Mouse (Mus musculus) limb, embryonic 12.5 days (tissue): Measurements from ENCODE around the gene Zbp1. TPM values are rescaled to one million over a fixed set of nuclear protein-coding genes. Genes with fewer than 3 reads are reported as not detected.
A peak's percentile ranks its signal among the peaks of the same experiment; 100 is the strongest.

Experiments used
- ATAC-seq: fragments of 200-750 bp; cut with Nextera tagmentation; 2 replicates; pipeline ENCODE4 v1.8.0; 2017; ENCODE audit warnings: low read depth, moderate TSS enrichment; ENCODE audit not compliant: insufficient number of reproducible peaks, insufficient read depth, low FRiP score, low TSS enrichment
- H3K27ac ChIP-seq: fragments of 300-500 bp; sonication (generic); 2 replicates; pipeline ENCODE4 v1.5.1; 2016; ENCODE audit warnings: mild to moderate bottlenecking, moderate library complexity
- H3K27me3 ChIP-seq: fragments of 300-500 bp; sonication (generic); 2 replicates; pipeline ENCODE4 v1.6.1; 2016; ENCODE audit warnings: mild to moderate bottlenecking, moderate library complexity
- H3K36me3 ChIP-seq: fragments of 300-500 bp; sonication (generic); 2 replicates; pipeline ENCODE4 v1.6.1; 2016; ENCODE audit warnings: mild to moderate bottlenecking, moderate library complexity
- H3K4me1 ChIP-seq: fragments of 300-500 bp; sonication (generic); replicated peaks from 2 replicates; pipeline ENCODE4 v1.6.1; 2016
- H3K4me2 ChIP-seq: fragments of 300-500 bp; sonication (generic); 2 replicates; pipeline ENCODE4 v1.6.1; 2016; ENCODE audit warnings: mild to moderate bottlenecking, moderate library complexity
- H3K4me3 ChIP-seq: fragments of 300-500 bp; sonication (generic); replicated peaks from 2 replicates; pipeline ENCODE4 v1.5.1; 2016; ENCODE audit warnings: mild to moderate bottlenecking
- H3K9ac ChIP-seq: fragments of 300-500 bp; sonication (generic); replicated peaks from 2 replicates; pipeline ENCODE4 v1.6.1; 2016; ENCODE audit warnings: mild to moderate bottlenecking, moderate library complexity
- H3K9me3 ChIP-seq: fragments of 300-500 bp; sonication (generic); 2 replicates; pipeline ENCODE4 v1.6.1; 2016; ENCODE audit warnings: mild to moderate bottlenecking, moderate library complexity
- WGBS: fragments of 180-500 bp; shearing (Covaris S2); methylation state at CpG from one replicate; pipeline ENCODE4 v1.1.7; 2016; 5-methylcytosine and 5-hydroxymethylcytosine counted together
- polyA plus RNA-seq: library from polyadenylated mRNA; unstranded; fragments of >200 nt; fragmentation: Nextera tagmentation; extraction: Ambion mirVana; gene quantifications from 2 replicates; pipeline ENCODE4 v1.2.1, GENCODE M21; 2016

Zbp1 gene
- polyA plus RNA-seq, 1 experiment from 2014 or later: not detected

- WGBS: 60% methylated on average over 11 of the region's 11 CpGs
- Histone ChIP-seq H3K4me3 (no peak overlapping the region), H3K36me3 (no peaks in the 10 kb centered on the region), H3K27me3 (peaks cover 38% of the 10 kb centered on the region), H3K9ac (no peak overlapping the region), H3K27ac (no peak overlapping the region), H3K4me2 (no peak overlapping the region), H3K4me1 (peaks cover 14% of the 10 kb centered on the region), H3K9me3 (no peaks in the 10 kb centered on the region)
- ATAC-seq: 0 out of 2 replicates have a peak, but pooled peaks have one; percentile 27
Measured at GRCm38 (mm10) chr2:173184475-173185080, 34.1 kb downstream of the Zbp1 start.

GRCm38 (mm10) chr2:173183836-173184460, 34.8 kb downstream of the Zbp1 start:
- peaks cover 42% of the 10 kb centered on the region for H3K27me3 ChIP-seq
- no peak overlapping the region for H3K4me3 ChIP-seq
- H3K27ac ChIP-seq: no peak overlapping the region
- 5% methylated on average over 8 of the region's 8 CpGs for WGBS
- H3K9ac ChIP-seq: no peak overlapping the region
- no peaks in the 10 kb centered on the region for H3K9me3 ChIP-seq
- no peak overlapping the region for H3K4me2 ChIP-seq
- ATAC-seq: peak; percentile 29; the same call in 1 of the 2 replicates
- H3K36me3 ChIP-seq: no peaks in the 10 kb centered on the region
- peaks cover 14% of the 10 kb centered on the region for H3K4me1 ChIP-seq

GRCm38 (mm10) chr2:173183311-173183710, 35.4 kb downstream of the Zbp1 start:
- peaks cover 45% of the 10 kb centered on the region for H3K27me3 ChIP-seq
- peaks cover 14% of the 10 kb centered on the region for H3K4me1 ChIP-seq
- H3K9me3 ChIP-seq: no peaks in the 10 kb centered on the region
- 84% methylated on average over 10 of the region's 10 CpGs for WGBS
- H3K36me3 ChIP-seq: no peaks in the 10 kb centered on the region
- H3K9ac ChIP-seq: no peak overlapping the region
- H3K27ac ChIP-seq: no peak overlapping the region
- no peak overlapping the region for H3K4me3 ChIP-seq
- H3K4me2 ChIP-seq: no peak overlapping the region
- ATAC-seq: no peak

- no peak overlapping the region for H3K4me2 ChIP-seq
- no peak overlapping the region for H3K9ac ChIP-seq
- H3K4me3 ChIP-seq: no peak overlapping the region
- H3K9me3 ChIP-seq: no peaks in the 10 kb centered on the region
- no peak for ATAC-seq
- 78% methylated on average over 7 of the region's 7 CpGs for WGBS
- H3K36me3 ChIP-seq: no peaks in the 10 kb centered on the region
- H3K27me3 ChIP-seq: peaks cover 50% of the 10 kb centered on the region
- H3K4me1 ChIP-seq: peaks cover 14% of the 10 kb centered on the region
- no peak overlapping the region for H3K27ac ChIP-seq
Measured at GRCm38 (mm10) chr2:173182796-173183195, 35.9 kb downstream of the Zbp1 start.

GRCm38 (mm10) chr2:173181901-173182300, 36.8 kb downstream of the Zbp1 start:
- peaks cover 51% of the 10 kb centered on the region for H3K27me3 ChIP-seq
- no peaks in the 10 kb centered on the region for H3K9me3 ChIP-seq
- WGBS: 86% methylated on average over 7 of the region's 7 CpGs
- H3K9ac ChIP-seq: no peak overlapping the region
- ATAC-seq: no peak
- no peak overlapping the region for H3K27ac ChIP-seq
- H3K36me3 ChIP-seq: no peaks in the 10 kb centered on the region
- no peak overlapping the region for H3K4me3 ChIP-seq
- H3K4me2 ChIP-seq: no peak overlapping the region
- peaks cover 14% of the 10 kb centered on the region for H3K4me1 ChIP-seq

GRCm38 (mm10) chr2:173181486-173181885, 37.2 kb downstream of the Zbp1 start:
- Histone ChIP-seq H3K9me3 (no peaks in the 10 kb centered on the region), H3K27ac (no peak overlapping the region), H3K4me1 (peaks cover 14% of the 10 kb centered on the region), H3K4me3 (no peak overlapping the region), H3K4me2 (no peak overlapping the region), H3K27me3 (peaks cover 54% of the 10 kb centered on the region), H3K9ac (no peak overlapping the region), H3K36me3 (no peaks in the 10 kb centered on the region)
- ATAC-seq: no peak
- WGBS: 64% methylated on average over 4 of the region's 5 CpGs

GRCm38 (mm10) chr2:173180721-173181388, 37.9 kb downstream of the Zbp1 start:
- Histone ChIP-seq H3K9me3 (0 out of 2 replicates have a peak, but pooled peaks cover 1% of the 10 kb centered on the region), H3K27ac (no peak overlapping the region), H3K36me3 (no peaks in the 10 kb centered on the region), H3K9ac (no peak overlapping the region), H3K4me1 (peaks cover 14% of the 10 kb centered on the region), H3K27me3 (peaks cover 54% of the 10 kb centered on the region), H3K4me2 (no peak overlapping the region), H3K4me3 (no peak overlapping the region)
- 78% methylated on average over 11 of the region's 11 CpGs for WGBS
- no peak for ATAC-seq

GRCm38 (mm10) chr2:173180026-173180425, 38.7 kb downstream of the Zbp1 start:
- Histone ChIP-seq H3K4me2 (no peak overlapping the region), H3K36me3 (no peaks in the 10 kb centered on the region), H3K27me3 (peaks cover 51% of the 10 kb centered on the region), H3K9me3 (0 out of 2 replicates have a peak, but pooled peaks cover 4% of the 10 kb centered on the region), H3K27ac (no peak overlapping the region), H3K4me1 (peaks cover 14% of the 10 kb centered on the region), H3K9ac (no peak overlapping the region), H3K4me3 (no peak overlapping the region)
- ATAC-seq: no peak
- 83% methylated on average over 4 of the region's 4 CpGs for WGBS

- Histone ChIP-seq H3K36me3 (no peaks in the 10 kb centered on the region), H3K4me2 (no peak overlapping the region), H3K9me3 (0 out of 2 replicates have a peak, but pooled peaks cover 4% of the 10 kb centered on the region), H3K27ac (no peak overlapping the region), H3K9ac (no peak overlapping the region), H3K4me1 (peaks cover 22% of the 10 kb centered on the region), H3K27me3 (peaks cover 49% of the 10 kb centered on the region), H3K4me3 (no peak overlapping the region)
- ATAC-seq: no peak
- WGBS: 87% methylated on average over 7 of the region's 7 CpGs
Measured at GRCm38 (mm10) chr2:173179046-173179445, 39.7 kb downstream of the Zbp1 start.

GRCm38 (mm10) chr2:173177951-173178350, 40.8 kb downstream of the Zbp1 start:
- peaks cover 30% of the 10 kb centered on the region for H3K4me1 ChIP-seq

GRCm38 (mm10) chr2:173177481-173177880, 41.2 kb downstream of the Zbp1 start:
- 84% methylated on average over 5 of the region's 5 CpGs for WGBS
- peaks cover 34% of the 10 kb centered on the region for H3K4me1 ChIP-seq
- H3K36me3 ChIP-seq: no peaks in the 10 kb centered on the region
- no peak overlapping the region for H3K4me2 ChIP-seq
- no peak overlapping the region for H3K9ac ChIP-seq
- H3K4me3 ChIP-seq: no peak overlapping the region
- H3K27ac ChIP-seq: no peak overlapping the region
- H3K27me3 ChIP-seq: peaks cover 45% of the 10 kb centered on the region
- no peak for ATAC-seq
- 0 out of 2 replicates have a peak, but pooled peaks cover 4% of the 10 kb centered on the region for H3K9me3 ChIP-seq

More at GRCm38 (mm10) chr2:173177951-173178350, 40.8 kb downstream of the Zbp1 start:
- Histone ChIP-seq H3K27me3 (peaks cover 43% of the 10 kb centered on the region), H3K4me2 (no peak overlapping the region), H3K4me3 (no peak overlapping the region), H3K36me3 (no peaks in the 10 kb centered on the region), H3K9me3 (0 out of 2 replicates have a peak, but pooled peaks cover 4% of the 10 kb centered on the region), H3K27ac (no peak overlapping the region), H3K9ac (no peak overlapping the region)
- 89% methylated on average over 8 of the region's 8 CpGs for WGBS
- no peak for ATAC-seq
